Mouse (Mus musculus) adrenal gland, adult 10 weeks (tissue): ENCODE measurements around the gene Gpc4. TPM values are rescaled to one million over a fixed set of nuclear protein-coding genes. Genes with fewer than 3 reads are reported as not detected.

Source experiments
- polyA plus RNA-seq: library from polyadenylated mRNA; stranded (reverse); fragments of 350-450 nt; fragmentation: Illumina TruSeq; extraction: RNeasy Lipid Tissue Mini Kit (QIAGEN cat#74804); gene quantifications from one replicate; pipeline ENCODE4 v1.2.3, GENCODE M21; 2014; ENCODE audit warnings: low read depth, low replicate concordance

Gene Gpc4
- polyA plus RNA-seq: 63.6 TPM

GRCm38 (mm10) chrX:52164738-52165554 is at the start of gene Gpc4:
TSS of gene Gpc4 (minus strand) at chrX:52165252.

Other genes starting within 250 kb of the Gpc4 start
- gene 1700080O16Rik, start 192.5 kb downstream of the Gpc4 start, polyA plus RNA-seq: not detected